Mouse (Mus musculus) bone marrow, adult 2 months (tissue): Measurements from ENCODE around the gene Wfikkn2. TPM values are rescaled to one million over a fixed set of nuclear protein-coding genes. Genes with fewer than 3 reads are reported as not detected.

ENCODE experiments used
- H3K27ac ChIP-seq: fragments of 200-500 bp; 2 replicates; pipeline ENCODE4 v1.5.1; 2012; ENCODE audit warnings: low read depth, mild to moderate bottlenecking, control low read depth, inconsistent platforms, low read length; ENCODE audit not compliant: control insufficient read depth, poor library complexity, insufficient read depth
- H3K4me1 ChIP-seq: fragments of 200-500 bp; 2 replicates; pipeline ENCODE4 v1.6.1; 2011; ENCODE audit warnings: low read length; ENCODE audit not compliant: control insufficient read depth, insufficient read depth
- H3K4me3 ChIP-seq: fragments of 200-500 bp; replicated peaks from 2 replicates; pipeline ENCODE3; 2011; ENCODE audit warnings: mild to moderate bottlenecking, low read depth, low read length, control low read depth; ENCODE audit not compliant: control insufficient read depth
- CTCF ChIP-seq: fragments of 200-500 bp; IDR thresholded peaks from 2 replicates; pipeline ENCODE4 v1.5.1; 2011; ENCODE audit warnings: low read length, control low read depth; ENCODE audit not compliant: control insufficient read depth, insufficient read depth
- POLR2A ChIP-seq: fragments of 200-500 bp; IDR thresholded peaks from 2 replicates; pipeline ENCODE4 v1.6.1; 2011; ENCODE audit warnings: low read depth, mild to moderate bottlenecking, control low read depth, low read length, borderline replicate concordance; ENCODE audit not compliant: control insufficient read depth
- WGBS: fragments of 180-500 bp; shearing (Covaris S2); methylation state at CpG from one replicate; pipeline ENCODE4 v1.1.7; 2018; 5-methylcytosine and 5-hydroxymethylcytosine counted together
- polyA plus RNA-seq: library from polyadenylated mRNA; stranded (reverse); fragments of >200 nt; gene quantifications from 2 replicates; pipeline ENCODE4 v1.2.4, GENCODE M21; 2011; ENCODE audit warnings: low replicate concordance; ENCODE audit not compliant: missing spikeins, insufficient read depth, insufficient read length

Gene Wfikkn2
- polyA plus RNA-seq = 0.42 TPM in 1 of 2 replicates, not detected in the other

DNA sequence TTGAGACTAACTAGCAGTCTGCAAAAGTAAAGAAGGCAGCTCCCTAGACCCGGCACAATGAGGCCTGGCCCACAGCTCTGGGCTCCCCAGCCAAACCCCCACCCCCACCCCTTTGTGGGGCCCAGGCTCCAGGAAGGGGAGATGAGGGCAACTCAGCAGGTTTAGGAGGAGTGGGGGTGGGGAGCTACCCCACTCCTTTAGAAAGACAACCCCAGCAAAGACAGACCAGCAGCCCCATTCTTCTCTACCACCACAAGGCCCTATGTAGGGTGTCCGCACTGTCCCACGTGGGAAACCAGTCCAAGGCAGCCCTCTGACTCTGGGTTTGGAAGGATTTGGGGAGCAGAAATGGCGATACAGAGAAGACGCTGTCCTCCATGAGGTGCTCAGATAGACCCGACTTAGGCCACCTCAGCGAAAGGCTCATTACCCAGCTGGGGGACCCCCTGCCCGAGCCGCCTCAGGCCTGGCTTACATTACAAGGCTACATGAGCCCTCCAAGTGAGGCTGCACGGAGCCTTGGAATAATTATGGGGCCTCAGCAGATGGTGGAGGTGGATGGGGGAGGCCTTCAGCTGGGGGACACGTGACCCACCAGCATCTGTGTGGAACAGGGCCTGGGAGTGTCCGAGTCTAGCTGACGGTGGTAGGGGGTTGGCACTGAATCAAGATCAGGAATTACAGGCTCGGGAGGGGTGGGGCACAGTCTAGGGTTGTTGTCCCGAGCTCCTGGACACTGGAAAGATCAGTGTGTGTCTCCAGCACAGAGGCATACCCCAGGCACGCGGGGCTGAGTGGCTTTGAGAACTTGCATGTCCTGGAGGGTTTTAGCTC is at the start of gene Wfikkn2:
Gene Wfikkn2 (minus strand): TSS at position 51 of the 834 bp plus-strand sequence.
- H3K4me1 ChIP-seq = peaks cover 1% of the 10 kb centered on the region; the same call in 1 of the 2 replicates
- 85% methylated on average over 17 of the region's 17 CpGs for WGBS
- no peak within 1 kb of the TSS for H3K4me3 ChIP-seq
- H3K27ac ChIP-seq = no peak within 1 kb of the TSS
- TF ChIP-seq POLR2A (no peak), CTCF (no peak)

DNA sequence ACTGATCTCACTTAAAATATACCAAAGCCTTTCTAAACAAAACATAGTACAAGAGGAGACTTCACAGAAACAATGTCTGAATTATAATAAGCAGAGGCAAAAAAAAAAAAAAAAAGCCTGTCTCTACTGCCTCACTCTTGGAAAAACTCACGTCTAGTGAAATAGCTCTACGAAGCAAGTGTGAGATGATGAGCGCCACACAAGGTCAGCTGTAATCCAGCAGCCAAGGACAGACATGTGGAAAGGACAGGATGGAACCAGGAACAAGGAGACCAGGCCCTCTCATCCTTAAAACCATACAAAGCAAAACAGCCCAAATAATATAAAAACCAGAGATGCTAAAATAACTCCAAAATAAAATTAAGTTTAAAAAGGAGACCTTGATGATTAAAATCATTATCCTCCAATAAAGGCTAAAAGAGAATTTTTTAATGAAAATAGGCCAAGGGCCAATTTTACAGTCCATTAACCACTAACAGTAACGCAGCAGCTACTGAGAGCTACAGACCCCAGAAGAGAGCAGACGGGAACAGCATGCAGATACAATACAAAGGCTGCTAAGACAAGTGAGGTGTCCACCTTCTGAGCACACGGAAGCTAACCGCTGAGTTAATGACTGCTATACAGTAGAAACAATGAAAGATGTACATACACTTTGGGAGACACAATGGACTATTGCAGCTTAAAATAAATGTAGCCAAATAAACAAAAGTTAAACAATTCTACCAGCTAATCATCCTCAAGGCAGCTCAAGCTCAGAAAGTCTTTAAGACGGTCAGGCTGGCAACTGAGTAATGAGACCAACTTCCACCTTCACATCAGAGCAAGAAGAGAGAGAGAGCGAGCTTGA is 49.4 kb upstream of the Wfikkn2 start:
- H3K4me1 ChIP-seq = no peaks in the 10 kb centered on the region
- H3K27ac ChIP-seq = no peak overlapping the region
- WGBS = 91% methylated on average over 9 of the region's 9 CpGs
- TF ChIP-seq POLR2A = no peak
- TF ChIP-seq CTCF = no peak
- H3K4me3 ChIP-seq = no peak overlapping the region

DNA sequence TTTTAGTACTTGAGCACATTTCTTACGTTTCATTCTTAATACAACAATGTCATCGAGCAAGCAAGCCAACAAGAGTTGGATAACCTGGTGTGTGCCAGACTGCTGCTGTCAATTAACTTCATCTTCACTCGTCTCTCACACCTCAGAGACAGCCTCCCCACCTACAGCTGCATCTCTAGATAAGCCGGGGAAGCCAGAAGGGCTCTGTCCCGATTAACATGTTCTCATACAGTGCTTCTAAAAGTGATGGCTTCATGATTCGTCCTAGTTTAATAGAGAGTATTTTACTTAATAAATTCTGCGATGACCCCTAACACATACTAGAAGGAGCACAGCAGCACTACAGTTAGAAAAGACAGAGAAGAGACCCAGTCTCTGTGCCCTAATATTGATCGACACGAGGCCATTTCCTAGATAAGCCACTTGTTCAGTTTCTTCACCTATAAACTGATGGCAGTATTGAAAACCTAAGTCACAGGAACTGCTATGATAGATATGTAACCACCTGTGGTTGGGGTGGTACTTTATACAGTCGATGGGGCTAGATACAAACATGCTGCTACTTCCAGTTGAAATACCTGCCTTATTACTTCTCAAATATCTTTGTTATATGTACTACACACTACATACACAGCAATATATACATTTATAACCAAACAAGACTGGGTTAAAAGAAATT is 44.4 kb upstream of the Wfikkn2 start:
- Histone ChIP-seq H3K4me3 (no peak overlapping the region), H3K27ac (no peak overlapping the region; the same call in 1 of the 2 replicates), H3K4me1 (no peaks in the 10 kb centered on the region)
- no peak for TF ChIP-seq CTCF
- no peak for TF ChIP-seq POLR2A
- 71% methylated on average over 10 of the region's 10 CpGs for WGBS

DNA sequence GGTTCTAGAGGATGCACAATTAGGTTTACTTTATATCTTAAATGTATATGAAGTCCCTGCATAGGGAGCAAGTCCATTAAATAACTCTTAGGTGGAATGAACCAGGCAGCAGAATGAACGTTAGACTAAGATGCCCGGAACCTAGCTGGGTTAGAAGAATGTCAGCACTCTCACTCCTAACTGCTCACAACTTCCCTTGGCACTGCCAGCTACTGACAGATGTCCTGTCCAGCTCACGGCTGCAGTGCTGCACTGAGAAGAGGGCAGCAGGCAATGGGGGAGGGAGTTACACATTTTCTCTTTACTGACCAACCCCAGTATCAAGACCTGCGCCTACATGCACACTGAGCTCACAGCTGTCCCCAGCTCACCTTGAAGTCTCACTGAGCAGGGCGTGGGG is 41.3 kb upstream of the Wfikkn2 start:
- Histone ChIP-seq H3K4me3 (no peak overlapping the region), H3K27ac (no peak overlapping the region), H3K4me1 (no peaks in the 10 kb centered on the region)
- 94% methylated on average over 5 of the region's 5 CpGs for WGBS
- no peak for TF ChIP-seq CTCF
- no peak for TF ChIP-seq POLR2A

DNA sequence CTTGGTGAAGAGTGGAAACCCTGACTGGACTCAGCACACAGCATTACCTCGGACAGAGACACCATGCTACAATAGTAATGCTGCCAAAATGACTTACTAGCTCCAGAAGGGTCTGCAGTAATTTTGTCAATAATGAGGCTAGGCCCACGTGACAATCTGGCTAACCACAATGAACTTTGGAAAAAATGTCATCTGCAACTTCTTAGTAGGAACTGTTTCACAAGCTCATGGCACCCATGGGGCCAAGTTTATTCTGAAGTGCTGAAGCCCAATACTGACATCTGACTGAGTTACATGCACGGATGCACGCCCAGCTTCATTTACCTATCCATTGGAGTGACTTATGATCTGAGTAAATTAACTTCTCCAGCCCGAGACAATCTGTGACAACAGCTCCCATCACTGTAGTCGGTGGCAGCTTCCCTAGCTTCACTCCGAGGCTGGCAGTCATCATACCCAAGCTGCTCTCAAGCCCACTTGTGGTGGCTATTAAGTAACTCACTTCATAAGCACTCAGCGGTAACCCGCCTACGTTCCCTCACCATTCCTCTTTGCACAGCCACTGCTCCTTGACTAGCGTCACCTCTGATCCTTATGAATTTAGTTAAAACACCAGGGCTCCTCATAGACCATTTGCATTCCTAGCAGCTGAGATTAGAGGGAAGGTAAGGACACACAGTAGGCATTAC is 40.2 kb upstream of the Wfikkn2 start:
- H3K4me1 ChIP-seq = no peaks in the 10 kb centered on the region
- 86% methylated on average over 11 of the region's 11 CpGs for WGBS
- TF ChIP-seq CTCF (no peak), POLR2A (no peak)
- H3K4me3 ChIP-seq = no peak overlapping the region
- no peak overlapping the region for H3K27ac ChIP-seq

DNA sequence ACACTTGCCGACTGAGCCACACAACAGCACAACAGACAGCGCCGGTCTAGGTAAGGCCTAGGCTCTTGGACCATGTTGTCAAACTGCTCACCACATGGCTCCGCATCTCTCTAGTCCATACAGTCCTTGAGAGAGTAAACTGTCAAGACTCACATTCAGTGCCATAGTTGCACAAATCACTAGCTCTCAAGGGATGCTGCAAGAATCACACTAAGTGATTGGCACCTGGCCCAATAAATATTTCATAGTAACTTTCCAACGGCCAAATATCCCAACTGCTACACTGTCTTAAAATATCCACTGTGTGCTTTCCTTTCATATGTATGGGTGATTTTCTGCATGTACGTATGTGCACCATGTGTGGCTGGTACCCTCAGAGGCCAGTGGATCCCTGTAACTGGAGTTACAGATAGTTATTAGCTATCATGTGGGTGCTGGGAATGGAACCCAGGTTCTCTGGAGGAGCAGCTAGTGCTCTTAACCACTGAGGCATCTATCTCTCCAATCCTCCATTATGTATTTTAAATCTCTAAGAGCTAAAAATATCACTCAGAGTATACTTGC is 37.8 kb upstream of the Wfikkn2 start:
- H3K4me3 ChIP-seq = no peak overlapping the region
- H3K27ac ChIP-seq = no peak overlapping the region
- 92% methylated on average over 6 of the region's 6 CpGs for WGBS
- no peaks in the 10 kb centered on the region for H3K4me1 ChIP-seq
- TF ChIP-seq POLR2A (no peak), CTCF (no peak)

DNA sequence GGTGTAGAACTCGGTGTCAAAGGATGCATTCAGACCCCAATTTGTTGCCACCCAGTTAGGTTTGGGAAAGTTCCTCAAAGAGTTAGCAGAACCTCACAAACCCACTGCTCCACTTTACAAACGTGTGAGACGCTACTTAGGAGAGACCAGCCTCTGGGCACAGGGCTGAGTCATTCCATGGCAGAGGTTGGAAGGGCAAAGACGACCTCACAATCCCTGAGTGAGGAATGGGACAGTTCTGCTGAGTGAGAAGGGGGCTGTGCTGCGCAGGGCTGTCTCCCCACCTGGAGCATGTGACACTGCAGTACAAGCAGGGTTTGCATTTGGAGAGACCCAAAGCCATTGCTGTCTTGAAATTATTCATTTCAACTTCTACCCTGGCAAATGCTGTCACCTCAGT is 36.5 kb upstream of the Wfikkn2 start:
- H3K4me1 ChIP-seq = no peaks in the 10 kb centered on the region
- TF ChIP-seq CTCF (no peak), POLR2A (no peak)
- no peak overlapping the region for H3K27ac ChIP-seq
- WGBS = 62% methylated on average over 5 of the region's 5 CpGs
- H3K4me3 ChIP-seq = no peak overlapping the region
